Mouse (Mus musculus) heart, adult 2 months (tissue): ENCODE results near the gene Cdh3. TPM values are rescaled to one million over a fixed set of nuclear protein-coding genes. Genes with fewer than 3 reads are reported as not detected.
"Not testable (repeated sequence)": the region's sequence is repeated elsewhere in the genome, so short reads cannot be mapped to it uniquely, and the experiment has no call there.

ENCODE experiments used
- DNase-seq, 2 experiments: peaks; one replicate each; pipeline ENCODE4 v3.0.0; 2021
- H3K27ac ChIP-seq: fragments of 200-600 bp; 2 replicates; pipeline ENCODE4 v1.8.1; 2022
- H3K27me3 ChIP-seq: fragments of 200-500 bp; 2 replicates; pipeline ENCODE4 v1.6.1; 2012; ENCODE audit warnings: mild to moderate bottlenecking, low read length, inconsistent platforms, mixed read lengths; ENCODE audit not compliant: control insufficient read depth, insufficient read depth
- H3K36me3 ChIP-seq: fragments of 200-500 bp; 2 replicates; pipeline ENCODE4 v1.6.1; 2012; ENCODE audit warnings: low read length, inconsistent platforms; ENCODE audit not compliant: control insufficient read depth, insufficient read depth
- H3K4me1 ChIP-seq: fragments of 200-500 bp; 2 replicates; pipeline ENCODE4 v1.6.1; 2011; ENCODE audit warnings: low read length; ENCODE audit not compliant: control insufficient read depth, insufficient read depth
- H3K4me3 ChIP-seq: fragments of 200-600 bp; 2 replicates; pipeline ENCODE4 v1.8.1; 2022
- H3K79me2 ChIP-seq: fragments of 200-500 bp; replicated peaks from 2 replicates; pipeline ENCODE4 v1.6.1; 2012; ENCODE audit warnings: mild to moderate bottlenecking, inconsistent platforms, low read length, moderate library complexity, mixed read lengths; ENCODE audit not compliant: control insufficient read depth, insufficient read depth
- H3K9ac ChIP-seq: fragments of 200-500 bp; 2 replicates; pipeline ENCODE4 v1.6.1; 2012; ENCODE audit warnings: low read depth, mild to moderate bottlenecking, control low read depth, inconsistent platforms, low read length, mixed read lengths
- CTCF ChIP-seq: fragments of 200-600 bp; IDR thresholded peaks from 2 replicates; pipeline ENCODE4 v1.8.1; 2022; ENCODE audit warnings: antibody characterized with exemption, mild to moderate bottlenecking, moderate library complexity
- EP300 ChIP-seq: fragments of 200-500 bp; IDR thresholded peaks from 2 replicates; pipeline ENCODE4 v1.6.1; 2011; ENCODE audit warnings: low read depth, low read length, control low read depth; ENCODE audit not compliant: insufficient read depth
- POLR2A ChIP-seq: fragments of 200-500 bp; IDR thresholded peaks from 2 replicates; pipeline ENCODE4 v1.6.1; 2011; ENCODE audit warnings: mild to moderate bottlenecking, low read depth, low read length, control low read depth; ENCODE audit not compliant: insufficient read depth
- WGBS: fragments of 180-500 bp; shearing (Covaris S2); methylation state at CpG from one replicate; pipeline ENCODE4 v1.1.7; 2018; 5-methylcytosine and 5-hydroxymethylcytosine counted together
- intact Hi-C: fragments of 180-260 bp; cut with DNase I; formaldehyde crosslinking; loops from one replicate; pipeline ENCODE4 v1.15.1; 2025
- polyA plus RNA-seq: library from polyadenylated mRNA; depleted of rRNA; stranded (reverse); fragments of >200 nt; gene quantifications from 2 replicates; pipeline ENCODE4 v1.2.3, GENCODE M21; 2012
- total RNA-seq, 2 experiments: library from RNA; stranded (reverse); gene quantifications; 2 replicates each; pipeline ENCODE4 v1.2.3; 2021

Gene Cdh3
- total and polyA plus RNA-seq, 3 experiments: 0.91 to 1.4 (median 1.1) TPM

GRCm38 (mm10) chr8:106571551-106572172 is 61.0 kb downstream of the Cdh3 start:
- Histone ChIP-seq H3K27me3 (no peaks in the 10 kb centered on the region), H3K36me3 (no peaks in the 10 kb centered on the region), H3K27ac (no peak overlapping the region), H3K79me2 (no peaks in the 10 kb centered on the region), H3K4me1 (no peaks in the 10 kb centered on the region), H3K4me3 (no peak overlapping the region), H3K9ac (no peak overlapping the region)
- TF ChIP-seq EP300 (no peak), POLR2A (no peak), CTCF (no peak)
- DNase-seq: no peak
- 87% methylated on average over 5 of the region's 5 CpGs for WGBS
- intact Hi-C loops: no loop called here

DNA sequence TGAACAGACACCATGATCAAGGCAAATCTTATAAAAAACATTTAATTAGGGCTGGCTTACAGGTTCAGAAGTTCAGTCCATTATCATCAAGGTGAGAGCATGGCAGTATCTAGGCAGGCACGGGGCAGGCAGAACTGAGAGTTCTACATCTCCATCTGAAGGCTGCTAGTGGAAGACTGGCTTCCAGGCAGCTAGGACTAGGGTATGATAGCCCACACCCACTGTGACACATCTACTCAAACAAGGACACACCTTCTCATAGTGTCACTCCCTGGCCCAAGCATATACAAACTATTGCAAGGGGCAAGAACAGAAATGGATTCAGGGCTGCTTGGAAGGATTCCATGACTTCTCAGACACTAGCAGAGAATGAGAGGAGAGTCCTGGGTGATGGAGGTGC is 61.5 kb downstream of the Cdh3 start:
- H3K27ac ChIP-seq, H3K36me3 ChIP-seq, intact Hi-C loops, H3K4me3 ChIP-seq, H3K9ac ChIP-seq, DNase-seq, H3K79me2 ChIP-seq, H3K27me3 ChIP-seq, H3K4me1 ChIP-seq: not testable (repeated sequence)
- 79% methylated on average over 1 of the region's 1 CpGs for WGBS

DNA sequence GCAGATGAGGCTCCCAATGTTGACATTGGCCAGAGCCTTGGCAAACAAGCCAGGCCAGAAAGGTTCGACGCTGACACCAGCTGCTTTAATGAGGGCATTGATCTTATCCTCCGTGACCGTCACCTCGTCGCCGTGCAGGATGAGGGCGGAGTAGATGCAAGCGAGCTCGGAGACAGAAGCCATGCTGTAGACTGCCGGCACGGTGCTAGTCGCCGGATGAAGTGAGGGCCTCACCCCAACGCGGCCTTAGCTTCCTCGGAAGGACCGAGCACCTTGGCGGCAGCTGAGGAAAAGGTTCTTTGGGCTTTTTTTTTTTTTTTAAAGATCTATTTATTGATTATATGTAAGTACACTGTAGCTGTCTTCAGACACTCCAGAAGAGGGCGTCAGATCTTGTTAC is 62.5 kb downstream of the Cdh3 start, which contains the start of gene Gm10073:
TSS of gene Gm10073 (minus strand) at position 294 of the 400 bp plus-strand sequence.
- H3K4me1 ChIP-seq, H3K79me2 ChIP-seq, DNase-seq, intact Hi-C loops, H3K4me3 ChIP-seq, H3K36me3 ChIP-seq, H3K27me3 ChIP-seq, H3K27ac ChIP-seq, H3K9ac ChIP-seq: not testable (repeated sequence)
- WGBS: 32% methylated on average over 20 of the region's 20 CpGs

GRCm38 (mm10) chr8:106574283-106574682 is 63.6 kb downstream of the Cdh3 start:
- DNase-seq: no peak
- H3K4me1 ChIP-seq: peaks cover 1% of the 10 kb centered on the region
- no peaks in the 10 kb centered on the region for H3K27me3 ChIP-seq
- no peaks in the 10 kb centered on the region for H3K36me3 ChIP-seq
- no peak overlapping the region for H3K9ac ChIP-seq
- WGBS: 69% methylated on average over 4 of the region's 4 CpGs
- TF ChIP-seq CTCF: no peak
- no peak for TF ChIP-seq EP300
- no peak for TF ChIP-seq POLR2A
- H3K27ac ChIP-seq: no peak overlapping the region
- no peaks in the 10 kb centered on the region for H3K79me2 ChIP-seq
- intact Hi-C loops: no loop called here
- no peak overlapping the region for H3K4me3 ChIP-seq

DNA sequence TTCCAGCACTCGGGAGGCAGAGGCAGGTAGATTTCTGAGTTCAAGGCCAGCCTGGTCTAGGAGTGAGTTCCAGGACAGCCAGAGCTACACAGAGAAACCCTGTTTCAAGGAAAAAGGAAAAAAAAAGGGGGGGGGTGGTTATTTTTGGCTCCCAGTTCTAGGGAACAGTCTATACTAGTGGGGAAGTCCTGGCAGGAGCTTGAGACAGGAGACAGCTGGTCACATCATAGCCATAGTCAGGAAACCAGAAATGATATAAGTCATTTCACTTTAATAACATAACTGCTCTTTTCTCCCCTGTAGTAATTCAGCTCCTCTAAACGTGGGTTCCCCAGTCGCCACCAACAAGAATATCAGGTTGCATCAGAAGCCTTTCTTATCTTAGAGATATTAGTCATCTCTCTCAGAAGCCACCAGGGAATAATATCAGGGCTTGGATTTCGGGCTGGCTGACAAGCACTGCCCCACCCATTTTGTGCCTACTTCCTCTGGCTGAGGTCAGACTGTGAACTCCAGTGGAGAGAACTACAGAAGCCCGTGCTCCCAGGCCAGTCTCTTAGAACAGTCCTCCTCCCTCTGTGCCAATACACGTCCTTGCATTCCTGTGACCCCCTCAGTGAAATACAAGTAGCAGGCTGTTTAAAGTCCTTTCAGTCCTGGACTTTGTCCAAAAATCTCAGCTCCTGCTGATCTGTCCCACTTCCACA is 66.3 kb downstream of the Cdh3 start:
- no peaks in the 10 kb centered on the region for H3K79me2 ChIP-seq
- H3K4me3 ChIP-seq: no peak overlapping the region
- no peak overlapping the region for H3K9ac ChIP-seq
- DNase-seq: peak in 1 of 2 experiments; percentile 32
- H3K4me1 ChIP-seq: peaks cover 1% of the 10 kb centered on the region
- WGBS: 17% methylated on average over 6 of the region's 6 CpGs
- intact Hi-C loops: no loop called here
- no peaks in the 10 kb centered on the region for H3K36me3 ChIP-seq
- no peak for TF ChIP-seq CTCF
- no peak for TF ChIP-seq POLR2A
- no peak for TF ChIP-seq EP300
- no peaks in the 10 kb centered on the region for H3K27me3 ChIP-seq
- no peak overlapping the region for H3K27ac ChIP-seq

DNA sequence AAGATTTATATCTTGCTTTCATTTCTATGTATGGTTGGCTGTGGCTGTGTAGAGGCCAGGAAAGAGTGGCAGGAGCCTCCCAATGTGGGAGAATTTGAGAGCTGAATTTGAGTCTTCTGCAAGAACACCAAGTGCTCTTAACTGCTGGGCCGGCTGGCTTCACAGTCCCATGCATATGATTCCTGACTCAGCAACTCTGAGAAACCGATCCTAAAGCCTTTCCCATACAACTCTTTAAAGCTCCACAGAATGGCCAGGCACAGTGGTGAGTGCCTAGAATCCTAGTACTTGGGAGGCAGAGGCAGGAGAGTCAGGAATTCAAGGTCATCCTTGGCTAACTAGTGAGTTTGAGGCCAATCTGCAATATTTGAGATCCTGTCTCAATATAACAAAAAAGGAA is 68.8 kb downstream of the Cdh3 start:
- H3K36me3 ChIP-seq: no peaks in the 10 kb centered on the region
- H3K79me2 ChIP-seq: no peaks in the 10 kb centered on the region
- no peak overlapping the region for H3K9ac ChIP-seq
- H3K4me1 ChIP-seq: peaks cover 1% of the 10 kb centered on the region
- TF ChIP-seq EP300: no peak
- TF ChIP-seq CTCF: no peak
- no peak for TF ChIP-seq POLR2A
- 89% methylated on average over 2 of the region's 2 CpGs for WGBS
- DNase-seq: no peak
- intact Hi-C loops: no loop called here
- H3K27me3 ChIP-seq: no peaks in the 10 kb centered on the region
- H3K27ac ChIP-seq: no peak overlapping the region
- H3K4me3 ChIP-seq: no peak overlapping the region
